Mouse (Mus musculus): Measurements from ENCODE around the gene Tmem38a. TPM values are rescaled to one million over a fixed set of nuclear protein-coding genes. Genes with fewer than 3 reads are reported as not detected.

Gene Tmem38a
- 4.8 and 5.5 TPM in 2 replicates for polyA plus RNA-seq (2015; fragmentation: Nextera tagmentation; extraction: Ambion mirVana)

GRCm38 (mm10) chr8:72571611-72572473, at the start of gene Tmem38a:
Gene Tmem38a (plus strand): TSS chr8:72572055.

GRCm38 (mm10) chr8:72547802-72548643, 23.8 kb upstream of the Tmem38a start, which contains the start of gene Med26:
Gene Med26 (minus strand): TSS chr8:72548270.

GRCm38 (mm10) chr8:72570633-72571610, 933 bp upstream of the Tmem38a start, which contains the start of gene Smim7:
Gene Smim7 (minus strand): TSS chr8:72571088.

Other genes starting within 250 kb of the Tmem38a start
- 18.2 and 19.9 TPM in 2 replicates for gene Eps15l1, start 150.6 kb upstream of the Tmem38a start, polyA plus RNA-seq (2015; fragmentation: Nextera tagmentation; extraction: Ambion mirVana)
- 0.68 and 0.87 TPM in 2 replicates for gene Calr3, start 128.2 kb upstream of the Tmem38a start, polyA plus RNA-seq (2015; fragmentation: Nextera tagmentation; extraction: Ambion mirVana)
- 3.8 and 5.7 TPM in 2 replicates for gene 1700030K09Rik, start 128.2 kb upstream of the Tmem38a start, polyA plus RNA-seq (2015; fragmentation: Nextera tagmentation; extraction: Ambion mirVana)
- gene Cherp, start 96.8 kb upstream of the Tmem38a start, polyA plus RNA-seq (2015; fragmentation: Nextera tagmentation; extraction: Ambion mirVana), result 22.4 and 24.3 TPM in 2 replicates
- gene Slc35e1, start 79.4 kb upstream of the Tmem38a start, polyA plus RNA-seq (2015; fragmentation: Nextera tagmentation; extraction: Ambion mirVana), result 9.0 and 10.6 TPM in 2 replicates
- 9.3 and 9.9 TPM in 2 replicates for gene Med26, start 23.8 kb upstream of the Tmem38a start, polyA plus RNA-seq (2015; fragmentation: Nextera tagmentation; extraction: Ambion mirVana)
- 52.7 and 56.5 TPM in 2 replicates for gene Smim7, start 967 bp upstream of the Tmem38a start, polyA plus RNA-seq (2015; fragmentation: Nextera tagmentation; extraction: Ambion mirVana)
- 0.02 and 0.06 TPM in 2 replicates for gene Nwd1, start 74.7 kb downstream of the Tmem38a start, polyA plus RNA-seq (2015; fragmentation: Nextera tagmentation; extraction: Ambion mirVana)
- gene Sin3b, start 151.2 kb downstream of the Tmem38a start, polyA plus RNA-seq (2015; fragmentation: Nextera tagmentation; extraction: Ambion mirVana), result 117 and 130 TPM in 2 replicates
- 7.6 and 9.3 TPM in 2 replicates for gene F2rl3, start 189.8 kb downstream of the Tmem38a start, polyA plus RNA-seq (2015; fragmentation: Nextera tagmentation; extraction: Ambion mirVana)